Mouse (Mus musculus) embryonic facial prominence, embryonic 11.5 days (tissue): ENCODE measurements around the gene Egln2. TPM values are rescaled to one million over a fixed set of nuclear protein-coding genes. Genes with fewer than 3 reads are reported as not detected.

ENCODE experiments used
- ATAC-seq: fragments of 200-750 bp; cut with Nextera tagmentation; replicated peaks from 2 replicates; pipeline ENCODE4 v1.8.0; 2017; ENCODE audit warnings: low read depth; ENCODE audit not compliant: insufficient number of reproducible peaks, low FRiP score, low TSS enrichment
- DNase-seq: peaks from one replicate; pipeline ENCODE4 v3.0.0-alpha.2; 2015; ENCODE audit warnings: low spot score
- H3K27ac ChIP-seq: fragments of 300-500 bp; sonication (generic); replicated peaks from 2 replicates; pipeline ENCODE4 v1.5.1; 2014; ENCODE audit warnings: mild to moderate bottlenecking, low read depth, low read length, control low read depth
- H3K27me3 ChIP-seq: fragments of 300-500 bp; sonication (generic); 2 replicates; pipeline ENCODE4 v1.6.1; 2014; ENCODE audit warnings: mild to moderate bottlenecking, low read length, moderate library complexity, mixed read lengths; ENCODE audit not compliant: control insufficient read depth, insufficient read depth
- H3K36me3 ChIP-seq: fragments of 300-500 bp; sonication (generic); replicated peaks from 2 replicates; pipeline ENCODE4 v1.6.1; 2014; ENCODE audit warnings: low read depth, mild to moderate bottlenecking, low read length, moderate library complexity, mixed read lengths; ENCODE audit not compliant: control insufficient read depth, insufficient read depth
- H3K4me1 ChIP-seq: fragments of 300-500 bp; sonication (generic); 2 replicates; pipeline ENCODE4 v1.6.1; 2014; ENCODE audit warnings: low read length, mixed read lengths; ENCODE audit not compliant: control insufficient read depth, insufficient read depth
- H3K4me2 ChIP-seq: fragments of 300-500 bp; sonication (generic); 2 replicates; pipeline ENCODE4 v1.6.1; 2014; ENCODE audit warnings: low read depth, mild to moderate bottlenecking, control low read depth, low read length, moderate library complexity
- H3K4me3 ChIP-seq: fragments of 300-500 bp; sonication (generic); 2 replicates; pipeline ENCODE4 v1.5.1; 2014; ENCODE audit warnings: low read depth, low read length, control low read depth
- H3K9ac ChIP-seq: fragments of 300-500 bp; sonication (generic); replicated peaks from 2 replicates; pipeline ENCODE4 v1.6.1; 2014; ENCODE audit warnings: mild to moderate bottlenecking, control low read depth, low read length
- H3K9me3 ChIP-seq: fragments of 300-500 bp; sonication (generic); replicated peaks from 2 replicates; pipeline ENCODE4 v1.6.1; 2016; ENCODE audit warnings: mild to moderate bottlenecking, low read length, inconsistent platforms, mixed read lengths; ENCODE audit not compliant: control insufficient read depth
- WGBS: fragments of 180-500 bp; shearing (Covaris S2); extraction: QIAGEN DNeasy Blood & Tissue Kit; methylation state at CpG from one replicate; pipeline ENCODE4 v1.1.7; 2014; 5-methylcytosine and 5-hydroxymethylcytosine counted together
- polyA plus RNA-seq: library from polyadenylated mRNA; unstranded; fragments of >200 nt; fragmentation: Nextera tagmentation; extraction: Ambion mirVana; gene quantifications from 2 replicates; pipeline ENCODE4 v1.2.1, GENCODE M21; 2014

Egln2 gene
- polyA plus RNA-seq, 1 experiment from 2014 or later, result 33.3 TPM

- WGBS, result 79% methylated on average over 3 of the region's 3 CpGs
- no peaks in the 10 kb centered on the region for H3K4me1 ChIP-seq
- H3K27ac ChIP-seq, result no peak overlapping the region
- H3K27me3 ChIP-seq, result no peaks in the 10 kb centered on the region
- no peak overlapping the region for H3K4me2 ChIP-seq
- no peak overlapping the region for H3K4me3 ChIP-seq
- DNase-seq, result no peak
- peaks cover 4% of the 10 kb centered on the region for H3K36me3 ChIP-seq
- no peaks in the 10 kb centered on the region for H3K9me3 ChIP-seq
- no peak overlapping the region for H3K9ac ChIP-seq
- ATAC-seq, result no peak
Observed at GRCm38 (mm10) chr7:27170981-27171380, 4.4 kb upstream of the Egln2 start.

- Histone ChIP-seq H3K9ac (no peak overlapping the region), H3K4me2 (no peak overlapping the region), H3K9me3 (no peaks in the 10 kb centered on the region), H3K4me1 (peaks cover 11% of the 10 kb centered on the region), H3K27ac (no peak overlapping the region), H3K4me3 (no peak overlapping the region), H3K27me3 (no peaks in the 10 kb centered on the region), H3K36me3 (peaks cover 8% of the 10 kb centered on the region)
- WGBS, result 90% methylated on average over 5 of the region's 5 CpGs
- no peak for ATAC-seq
- no peak for DNase-seq
Observed at GRCm38 (mm10) chr7:27168371-27168770, 1.8 kb upstream of the Egln2 start.

- no peaks in the 10 kb centered on the region for H3K9me3 ChIP-seq
- peak overlapping the region; percentile 59 for H3K4me3 ChIP-seq
- WGBS, result 78% methylated on average over 11 of the region's 11 CpGs
- H3K4me1 ChIP-seq, result peaks cover 11% of the 10 kb centered on the region
- no peak for ATAC-seq
- no peak for DNase-seq
- H3K4me2 ChIP-seq, result peak overlapping the region; percentile 53
- peaks cover 4% of the 10 kb centered on the region; the same call in 1 of the 2 replicates for H3K36me3 ChIP-seq
- H3K9ac ChIP-seq, result peak overlapping the region; percentile 80
- H3K27me3 ChIP-seq, result no peaks in the 10 kb centered on the region
- H3K27ac ChIP-seq, result no peak overlapping the region
Observed at GRCm38 (mm10) chr7:27167475-27168094, 983 bp upstream of the Egln2 start.

- Histone ChIP-seq H3K27ac (peak overlapping the region; percentile 96), H3K9me3 (no peaks in the 10 kb centered on the region), H3K36me3 (peaks cover 4% of the 10 kb centered on the region; the same call in 1 of the 2 replicates), H3K4me1 (peaks cover 11% of the 10 kb centered on the region), H3K9ac (peak overlapping the region; percentile 80), H3K4me2 (peak overlapping the region; percentile 74), H3K27me3 (no peaks in the 10 kb centered on the region), H3K4me3 (peak overlapping the region; percentile 59)
- ATAC-seq (peak; percentile 64), DNase-seq (peak; percentile 88)
- under 1% methylated on average over 36 of the region's 43 CpGs for WGBS
Observed at GRCm38 (mm10) chr7:27166229-27166613, 381 bp downstream of the Egln2 start.

GRCm38 (mm10) chr7:27165696-27166095, 906 bp downstream of the Egln2 start:
- H3K36me3 ChIP-seq, result peaks cover 4% of the 10 kb centered on the region; the same call in 1 of the 2 replicates

GRCm38 (mm10) chr7:27165007-27165655, 1.5 kb downstream of the Egln2 start:
- Histone ChIP-seq H3K4me1 (peaks cover 11% of the 10 kb centered on the region), H3K27ac (no peak overlapping the region)
- WGBS, result 81% methylated on average over 23 of the region's 23 CpGs

More at GRCm38 (mm10) chr7:27165696-27166095, 906 bp downstream of the Egln2 start:
- Histone ChIP-seq H3K9ac (peak overlapping the region; percentile 80), H3K9me3 (no peaks in the 10 kb centered on the region), H3K4me2 (peak overlapping the region; percentile 74), H3K4me3 (peak overlapping the region; percentile 59), H3K4me1 (peaks cover 11% of the 10 kb centered on the region), H3K27me3 (no peaks in the 10 kb centered on the region), H3K27ac (peak overlapping the region; percentile 96)
- DNase-seq, result no peak
- no peak for ATAC-seq
- 2% methylated on average over 8 of the region's 8 CpGs for WGBS

GRCm38 (mm10) chr7:27164112-27164947, 2.3 kb downstream of the Egln2 start:
- H3K4me1 ChIP-seq, result peaks cover 11% of the 10 kb centered on the region
- peak overlapping the region; percentile 10; the same call in 1 of the 2 replicates for H3K9ac ChIP-seq
- H3K9me3 ChIP-seq, result no peaks in the 10 kb centered on the region
- peaks cover 6% of the 10 kb centered on the region for H3K36me3 ChIP-seq
- H3K4me3 ChIP-seq, result no peak overlapping the region
- 84% methylated on average over 33 of the region's 33 CpGs for WGBS
- DNase-seq (no peak), ATAC-seq (no peak)
- H3K27ac ChIP-seq, result no peak overlapping the region
- H3K4me2 ChIP-seq, result peak overlapping the region; percentile 25
- no peaks in the 10 kb centered on the region for H3K27me3 ChIP-seq

More at GRCm38 (mm10) chr7:27165007-27165655, 1.5 kb downstream of the Egln2 start:
- Histone ChIP-seq H3K4me2 (peak overlapping the region; percentile 74), H3K36me3 (peaks cover 4% of the 10 kb centered on the region; the same call in 1 of the 2 replicates), H3K9me3 (no peaks in the 10 kb centered on the region), H3K4me3 (peak overlapping the region; percentile 59), H3K9ac (peak overlapping the region; percentile 80), H3K27me3 (no peaks in the 10 kb centered on the region)
- ATAC-seq (0 out of 2 replicates have a peak, but pooled peaks have one; percentile 12), DNase-seq (no peak)
